Mouse (Mus musculus) CH12.LX (cell line): ENCODE results near the gene Akr1b8. TPM values are rescaled to one million over a fixed set of nuclear protein-coding genes. Genes with fewer than 3 reads are reported as not detected.
A peak's percentile ranks its signal among the peaks of the same experiment; 100 is the strongest.
"Not testable (repeated sequence)": the region's sequence is repeated elsewhere in the genome, so short reads cannot be mapped to it uniquely, and the experiment has no call there.

Experiments used
- DNase-seq: peaks from one replicate; pipeline ENCODE4 v3.0.0-alpha.2; 2013; ENCODE audit errors: extremely low read depth
- H3K27ac ChIP-seq: 2 replicates; pipeline ENCODE4 v1.5.1; 2012; ENCODE audit warnings: low read depth, mild to moderate bottlenecking, control low read depth, moderate library complexity; ENCODE audit not compliant: insufficient read depth
- H3K27me3 ChIP-seq: replicated peaks from 2 replicates; pipeline ENCODE3; 2012; ENCODE audit warnings: inconsistent platforms
- H3K36me3 ChIP-seq, 2 experiments: replicated peaks in 1 of 2; 2 replicates each; pipeline versions ENCODE3 to v1.6.1; 2012; ENCODE audit warnings: inconsistent platforms in 1 of 2, low read length in 1 of 2, mild to moderate bottlenecking in 1 of 2, mixed read lengths in 1 of 2, moderate library complexity in 1 of 2; ENCODE audit not compliant: control insufficient read depth in 1 of 2, insufficient read depth in 1 of 2
- H3K4me1 ChIP-seq, 2 experiments: 2 replicates each; pipeline ENCODE4 v1.6.1; 2012; ENCODE audit warnings: inconsistent platforms in 1 of 2, moderate library complexity in 1 of 2; ENCODE audit not compliant: insufficient read depth in 2 of 2, control insufficient read depth in 1 of 2
- H3K4me2 ChIP-seq: 2 replicates; pipeline ENCODE4 v1.6.1; 2012; ENCODE audit warnings: low read depth, mild to moderate bottlenecking, control low read depth; ENCODE audit not compliant: poor library complexity, insufficient read depth, severe bottlenecking
- H3K4me3 ChIP-seq, 3 experiments: fragments of 150-350 bp in 1 of 3; sonication (generic) in 1 of 3; replicated peaks in 1 of 3; 2 replicates each; pipeline versions ENCODE3 to v1.5.1; 2011 to 2012; ENCODE audit warnings: low read depth in 2 of 3, low read length in 2 of 3, mild to moderate bottlenecking in 2 of 3, moderate library complexity in 2 of 3, control low read depth in 1 of 3, improper control_type of control experiment in 1 of 3, inconsistent platforms in 1 of 3, mixed read lengths in 1 of 3; ENCODE audit not compliant: poor library complexity in 1 of 3
- H3K79me2 ChIP-seq: replicated peaks from 2 replicates; pipeline ENCODE4 v1.6.1; 2012; ENCODE audit warnings: mild to moderate bottlenecking, moderate library complexity; ENCODE audit not compliant: control insufficient read depth, poor library complexity, insufficient read depth, severe bottlenecking; ENCODE audit errors: extremely low read depth
- H3K9ac ChIP-seq: 2 replicates; pipeline ENCODE4 v1.6.1; 2012; ENCODE audit warnings: low read depth, mild to moderate bottlenecking, control low read depth, moderate library complexity; ENCODE audit not compliant: insufficient read depth
- H3K9me3 ChIP-seq: replicated peaks from 2 replicates; pipeline ENCODE3; 2012; ENCODE audit warnings: low read length, inconsistent platforms, mixed read lengths
- CTCF ChIP-seq, 2 experiments: IDR thresholded peaks in 1 of 2; conservative IDR thresholded peaks in 1 of 2; 2 replicates each; pipeline ENCODE4 v1.5.1; 2011 to 2012; ENCODE audit warnings: low read depth in 2 of 2, low read length in 2 of 2, improper control_type of control experiment in 1 of 2, inconsistent platforms in 1 of 2, mild to moderate bottlenecking in 1 of 2, moderate library complexity in 1 of 2
- E2F4 ChIP-seq: IDR thresholded peaks from 2 replicates; pipeline ENCODE4 v1.6.1; 2011; ENCODE audit warnings: low read depth, low read length, improper control_type of control experiment; ENCODE audit not compliant: insufficient replicate concordance
- ELF1 ChIP-seq: IDR thresholded peaks from 2 replicates; pipeline ENCODE4 v1.6.1; 2014; ENCODE audit warnings: low read depth, mild to moderate bottlenecking, inconsistent platforms, low read length, improper control_type of control experiment
- EP300 ChIP-seq: IDR thresholded peaks from 2 replicates; pipeline ENCODE4 v1.6.1; 2011; ENCODE audit warnings: low read length, improper control_type of control experiment
- IRF4 ChIP-seq: IDR thresholded peaks from 2 replicates; pipeline ENCODE4 v1.6.1; 2014; ENCODE audit warnings: low read depth, mild to moderate bottlenecking, inconsistent platforms, low read length, improper control_type of control experiment
- JUND ChIP-seq: conservative IDR thresholded peaks from 2 replicates; pipeline ENCODE4 v1.6.1; 2011; ENCODE audit warnings: low read depth, low read length, improper control_type of control experiment
- KAT2A ChIP-seq: IDR thresholded peaks from 2 replicates; pipeline ENCODE4 v1.6.1; 2012; ENCODE audit warnings: low read length, improper control_type of control experiment, inconsistent platforms; ENCODE audit not compliant: insufficient replicate concordance
- MAFK ChIP-seq: IDR thresholded peaks from 2 replicates; pipeline ENCODE4 v1.6.1; 2011; ENCODE audit warnings: low read length, improper control_type of control experiment; ENCODE audit not compliant: insufficient replicate concordance
- MAZ ChIP-seq: IDR thresholded peaks from 2 replicates; pipeline ENCODE4 v1.6.1; 2012; ENCODE audit warnings: low read depth, mild to moderate bottlenecking, inconsistent platforms, low read length, improper control_type of control experiment, moderate library complexity
- MEF2A ChIP-seq: IDR thresholded peaks from 2 replicates; pipeline ENCODE4 v1.6.1; 2014; ENCODE audit warnings: low read depth, mild to moderate bottlenecking, inconsistent platforms, low read length, improper control_type of control experiment, borderline replicate concordance
- MXI1 ChIP-seq: IDR thresholded peaks from 2 replicates; pipeline ENCODE4 v1.6.1; 2011; ENCODE audit warnings: mild to moderate bottlenecking, low read depth, low read length, improper control_type of control experiment
- NRF1 ChIP-seq: IDR thresholded peaks from 2 replicates; pipeline ENCODE4 v1.6.1; 2014; ENCODE audit warnings: low read depth, mild to moderate bottlenecking, inconsistent platforms, low read length, improper control_type of control experiment, moderate library complexity
- POLR2A ChIP-seq: IDR thresholded peaks from 2 replicates; pipeline ENCODE4 v1.6.1; 2011; ENCODE audit warnings: low read depth, mild to moderate bottlenecking, improper control_type of control experiment, low read length
- RAD21 ChIP-seq: IDR thresholded peaks from 2 replicates; pipeline ENCODE4 v1.6.1; 2011; ENCODE audit warnings: low read depth, mild to moderate bottlenecking, low read length, improper control_type of control experiment, moderate library complexity
- RCOR1 ChIP-seq: conservative IDR thresholded peaks from 2 replicates; pipeline ENCODE4 v1.6.1; 2012; ENCODE audit warnings: low read depth, mild to moderate bottlenecking, inconsistent platforms, low read length, improper control_type of control experiment
- SMC3 ChIP-seq: IDR thresholded peaks from 2 replicates; pipeline ENCODE4 v1.6.1; 2011; ENCODE audit warnings: low read depth, low read length, improper control_type of control experiment
- TBP ChIP-seq: conservative IDR thresholded peaks from 2 replicates; pipeline ENCODE4 v1.6.1; 2011; ENCODE audit warnings: low read depth, low read length, improper control_type of control experiment
- TCF12 ChIP-seq: IDR thresholded peaks from 2 replicates; pipeline ENCODE4 v1.6.1; 2014; ENCODE audit warnings: low read depth, mild to moderate bottlenecking, inconsistent platforms, low read length, improper control_type of control experiment
- ZMIZ1 ChIP-seq: IDR thresholded peaks from 2 replicates; pipeline ENCODE4 v1.6.1; 2012; ENCODE audit warnings: low read depth, mild to moderate bottlenecking, inconsistent platforms, low read length, improper control_type of control experiment
- dilution Hi-C: fragments of 300-500 bp; cut with MboI; formaldehyde crosslinking; loops from 2 replicates; pipeline ENCODE4 v1.14.3; 2020; ENCODE audit warnings: low sequenced_read_pairs; ENCODE audit not compliant: extremely low pct_unique_long_range_greater_than_20kb, extremely low pct_ligation_motif_present
- in situ Hi-C: fragments of 300-500 bp; cut with MboI; formaldehyde crosslinking; loops from 3 replicates; pipeline ENCODE4 v1.14.3; 2019; ENCODE audit warnings: low sequenced_read_pairs, low pct_ligation_motif_present, low pct_unique_long_range_greater_than_20kb, mixed read lengths
- polyA plus RNA-seq: library from polyadenylated mRNA; unstranded; fragments of >175 nt; gene quantifications from 2 replicates; pipeline ENCODE4 v1.2.1, GENCODE M21; 2012; ENCODE audit warnings: low read depth; ENCODE audit not compliant: insufficient read length
- total RNA-seq, 2 experiments: library from RNA; depleted of rRNA; stranded (reverse); fragments of 300-350 nt in 1 of 2; fragments of >200 nt in 1 of 2; gene quantifications; 2 replicates each; pipeline ENCODE4 v1.2.3; 2012 to 2014

Akr1b8 gene
- total and polyA plus RNA-seq, 3 experiments: 0.21 TPM; not detected in 2

- TF ChIP-seq MAZ (no peak), CTCF (conservative IDR thresholded peaks at IDR 0.05 in 1 of 2, IDR thresholded peaks at IDR 0.05 in 1 of 2; ENCODE audit: low read depth in 2 of 2, low read length in 2 of 2) (no peak), IRF4 (peak; percentile 65), MEF2A (peak; percentile 75), TCF12 (no peak), EP300 (peak; percentile 71), KAT2A (no peak), ZMIZ1 (no peak), RCOR1 (0 out of 2 replicates have a peak, but pooled peaks have one; percentile 47), NRF1 (no peak), JUND (peak; percentile 14; the same call in 1 of the 2 replicates), RAD21 (no peak), E2F4 (no peak), SMC3 (no peak), MXI1 (peak; percentile 33; the same call in 1 of the 2 replicates), MAFK (no peak), ELF1 (no peak)
Measured at GRCm38 (mm10) chr6:34331379-34331778, 22.5 kb upstream of the Akr1b8 start (continued).

- Histone ChIP-seq H3K4me1 (peaks cover 10 to 16% of the 10 kb centered on the region in 2 experiments), H3K9ac (0 out of 2 replicates have a peak overlapping the region, but pooled peaks have one; percentile 4), H3K4me2 (0 out of 2 replicates have a peak overlapping the region, but pooled peaks have one; percentile 15), H3K27ac (peak overlapping the region; percentile 60)
- in situ Hi-C loops, H3K4me3 ChIP-seq, dilution Hi-C loops, H3K36me3 ChIP-seq, H3K9me3 ChIP-seq, H3K79me2 ChIP-seq, H3K27me3 ChIP-seq, DNase-seq: not testable (repeated sequence)
- peak; percentile 79 for TF ChIP-seq NRF1
- peak; percentile 52; the same call in 1 of the 2 replicates for TF ChIP-seq POLR2A
- TF ChIP-seq TBP: peak; percentile 68; the same call in 1 of the 2 replicates
Measured at GRCm38 (mm10) chr6:34331804-34332203, 22.1 kb upstream of the Akr1b8 start.

- no peak for DNase-seq
- no peaks in the 10 kb centered on the region for H3K36me3 ChIP-seq
- dilution Hi-C loops: no loop called here
Measured at GRCm38 (mm10) chr6:34334673-34335072, 19.2 kb upstream of the Akr1b8 start.

More at GRCm38 (mm10) chr6:34334673-34335072, 19.2 kb upstream of the Akr1b8 start:
- H3K27me3 ChIP-seq: no peaks in the 10 kb centered on the region
- TF ChIP-seq TCF12: no peak
- no peak for TF ChIP-seq JUND
- TF ChIP-seq POLR2A: no peak
- no peak overlapping the region for H3K27ac ChIP-seq
- in situ Hi-C loops: no loop called here
- H3K4me1 ChIP-seq: peaks cover 10 to 16% of the 10 kb centered on the region in 2 experiments
- no peak overlapping the region for H3K4me3 ChIP-seq
- no peaks in the 10 kb centered on the region for H3K79me2 ChIP-seq
- no peak overlapping the region for H3K4me2 ChIP-seq
- no peaks in the 10 kb centered on the region for H3K9me3 ChIP-seq
- no peak overlapping the region for H3K9ac ChIP-seq
